Mouse (Mus musculus) E14TG2a.4 (cell line): Measurements from ENCODE around the gene Hrh3.

Experiments used
- CTCF ChIP-seq: conservative IDR thresholded peaks from 2 replicates; pipeline ENCODE4 v1.5.1; 2014; ENCODE audit warnings: low read length
- NANOG ChIP-seq: IDR thresholded peaks from 2 replicates; pipeline ENCODE4 v1.6.1; 2014; ENCODE audit warnings: borderline replicate concordance, low read length, mixed read lengths
- POU5F1 ChIP-seq: IDR thresholded peaks from 2 replicates; pipeline ENCODE4 v1.6.1; 2014; ENCODE audit warnings: low read length, borderline replicate concordance

DNA sequence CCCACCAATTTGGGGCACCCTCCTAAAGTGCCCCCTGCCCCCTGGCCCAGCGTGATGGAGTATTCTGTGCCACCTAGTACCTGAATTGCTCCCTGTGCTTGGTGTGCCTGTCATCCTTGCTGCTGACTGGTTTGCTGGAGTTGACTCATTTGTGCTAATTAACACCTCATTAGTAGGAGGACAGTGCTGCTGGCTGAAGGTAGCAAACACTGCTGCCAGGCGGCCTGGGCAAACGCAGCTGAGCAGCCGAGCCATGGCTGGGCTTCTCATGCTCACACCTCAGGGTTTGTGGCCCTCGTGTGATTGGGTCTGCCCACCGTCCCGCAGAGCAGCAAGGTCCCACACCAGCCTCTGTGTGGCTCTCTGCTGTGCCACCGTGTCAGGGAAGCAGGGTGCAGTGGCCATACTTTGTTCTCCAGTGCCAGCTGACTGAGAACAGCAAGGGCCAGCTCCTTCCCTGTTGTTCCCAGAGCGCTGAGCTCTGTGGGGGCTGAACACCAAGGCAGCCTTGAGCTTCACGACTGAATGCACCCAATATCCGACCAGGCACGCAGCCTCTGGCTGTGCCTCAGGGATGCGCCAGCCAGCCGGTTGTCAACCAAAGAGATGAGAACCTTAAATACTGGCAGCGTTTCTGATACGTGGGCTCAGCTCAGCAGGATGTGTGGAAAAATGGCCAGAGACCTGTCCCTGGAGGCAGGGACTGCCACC lies 18.2 kb downstream of the Hrh3 start:
- TF ChIP-seq CTCF (no peak), POU5F1 (no peak), NANOG (no peak)
